Mouse (Mus musculus) olfactory bulb, adult 2 months (tissue): ENCODE measurements around the gene Nkx1-2. TPM values are rescaled to one million over a fixed set of nuclear protein-coding genes. Genes with fewer than 3 reads are reported as not detected.

ENCODE experiments used
- H3K27ac ChIP-seq: fragments of 200-500 bp; 2 replicates; pipeline ENCODE4 v1.5.1; 2012; ENCODE audit warnings: low read depth, low read length; ENCODE audit not compliant: insufficient read depth
- H3K4me1 ChIP-seq: fragments of 200-500 bp; 2 replicates; pipeline ENCODE4 v1.6.1; 2012; ENCODE audit warnings: low read length; ENCODE audit not compliant: control insufficient read depth, insufficient read depth
- H3K4me3 ChIP-seq: fragments of 200-500 bp; 2 replicates; pipeline ENCODE4 v1.5.1; 2012; ENCODE audit warnings: mild to moderate bottlenecking, low read depth, low read length, moderate library complexity; ENCODE audit not compliant: insufficient read depth
- CTCF ChIP-seq: fragments of 200-500 bp; IDR thresholded peaks from 2 replicates; pipeline ENCODE4 v1.5.1; 2012; ENCODE audit warnings: low read depth, mild to moderate bottlenecking, low read length, moderate library complexity; ENCODE audit not compliant: insufficient read depth
- POLR2A ChIP-seq: fragments of 200-500 bp; IDR thresholded peaks from 2 replicates; pipeline ENCODE4 v1.6.1; 2012; ENCODE audit warnings: mild to moderate bottlenecking, low read depth, low read length, moderate library complexity; ENCODE audit not compliant: insufficient read depth
- WGBS: fragments of 180-500 bp; shearing (Covaris S2); methylation state at CpG from one replicate; pipeline ENCODE4 v1.1.7; 2018; 5-methylcytosine and 5-hydroxymethylcytosine counted together
- polyA plus RNA-seq: library from polyadenylated mRNA; stranded (reverse); fragments of >200 nt; gene quantifications from 2 replicates; pipeline ENCODE4 v1.2.4, GENCODE M21; 2012; ENCODE audit warnings: low replicate concordance; ENCODE audit not compliant: missing spikeins, insufficient read depth, insufficient read length

Nkx1-2 gene
- polyA plus RNA-seq, 1 experiment: not detected

DNA sequence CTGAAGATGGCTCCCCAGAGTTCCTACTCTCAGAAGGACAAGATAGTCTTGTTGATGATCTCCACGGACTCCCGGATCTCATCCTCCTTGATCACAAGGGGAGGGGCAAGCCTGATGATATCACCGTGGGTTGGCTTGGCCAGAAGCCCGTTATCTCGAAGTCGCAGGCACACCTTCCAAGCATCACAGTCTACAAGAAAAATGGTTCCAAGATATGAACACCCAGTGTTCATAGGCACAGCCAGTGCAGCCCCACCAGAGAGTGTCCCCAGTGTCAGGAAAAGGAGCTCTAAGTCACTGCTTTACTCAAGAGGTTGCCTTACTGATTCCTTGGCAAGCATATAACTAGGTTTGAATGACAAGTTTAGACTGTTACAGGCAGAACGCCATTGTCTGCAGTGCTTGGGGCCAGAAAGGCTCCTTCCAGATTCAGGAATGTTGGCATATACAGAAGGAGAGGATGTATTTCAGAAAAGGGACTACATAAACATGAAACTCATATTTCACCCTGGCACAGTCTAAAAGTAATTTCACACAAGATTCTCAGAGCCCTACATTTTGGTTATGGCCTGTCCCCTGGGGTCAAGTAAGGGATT, 41.2 kb downstream of the Nkx1-2 start:
- 81% methylated on average over 7 of the region's 7 CpGs for WGBS
- no peaks in the 10 kb centered on the region for H3K4me1 ChIP-seq
- no peak overlapping the region for H3K4me3 ChIP-seq
- no peak for TF ChIP-seq POLR2A
- TF ChIP-seq CTCF: no peak
- H3K27ac ChIP-seq: no peak overlapping the region

GRCm38 (mm10) chr7:132556575-132556974, 42.9 kb downstream of the Nkx1-2 start:
- WGBS: 72% methylated on average over 5 of the region's 5 CpGs
- TF ChIP-seq POLR2A: no peak
- no peak for TF ChIP-seq CTCF

GRCm38 (mm10) chr7:132555911-132556310, 43.5 kb downstream of the Nkx1-2 start:
- WGBS: 67% methylated on average over 4 of the region's 4 CpGs
- Histone ChIP-seq H3K4me1 (no peaks in the 10 kb centered on the region), H3K4me3 (no peak overlapping the region), H3K27ac (no peak overlapping the region)
- TF ChIP-seq POLR2A (no peak), CTCF (no peak)

More at GRCm38 (mm10) chr7:132556575-132556974, 42.9 kb downstream of the Nkx1-2 start:
- Histone ChIP-seq H3K27ac (no peak overlapping the region), H3K4me3 (no peak overlapping the region), H3K4me1 (no peaks in the 10 kb centered on the region)

GRCm38 (mm10) chr7:132554091-132554490, 45.3 kb downstream of the Nkx1-2 start:
- Histone ChIP-seq H3K4me3 (no peak overlapping the region), H3K27ac (no peak overlapping the region), H3K4me1 (no peaks in the 10 kb centered on the region)
- TF ChIP-seq CTCF: no peak
- no peak for TF ChIP-seq POLR2A
- 43% methylated on average over 2 of the region's 2 CpGs for WGBS

- Histone ChIP-seq H3K4me3 (peak overlapping the region; percentile 53), H3K4me1 (no peaks in the 10 kb centered on the region), H3K27ac (no peak overlapping the region)
- no peak for TF ChIP-seq POLR2A
- peak; percentile 85 for TF ChIP-seq CTCF
- WGBS: under 1% methylated on average over 27 of the region's 27 CpGs
Observed at GRCm38 (mm10) chr7:132551351-132552126, 47.9 kb downstream of the Nkx1-2 start.

GRCm38 (mm10) chr7:132547126-132547525, 52.3 kb downstream of the Nkx1-2 start:
- H3K4me3 ChIP-seq: no peak overlapping the region
- H3K4me1 ChIP-seq: no peaks in the 10 kb centered on the region
- 70% methylated on average over 3 of the region's 3 CpGs for WGBS
- no peak overlapping the region for H3K27ac ChIP-seq
- TF ChIP-seq POLR2A: no peak
- no peak for TF ChIP-seq CTCF

Other genes starting within 250 kb of the Nkx1-2 start
- 142 TPM in 1 of 2 replicates, not detected in the other for gene Oat, start 23.2 kb downstream of the Nkx1-2 start, polyA plus RNA-seq
- not detected in 2 replicates for gene Lhpp, start 11.0 kb upstream of the Nkx1-2 start, polyA plus RNA-seq
- not detected in 2 replicates for gene Fam53b, start 214.2 kb upstream of the Nkx1-2 start, polyA plus RNA-seq